Mouse (Mus musculus): ENCODE data around the gene Otud7a.
A peak's percentile ranks its signal among the peaks of the same experiment; 100 is the strongest.

Otud7a gene

GRCm38 (mm10) chr7:63558918-63559317 lies 114.4 kb downstream of the Otud7a start:
- DNase-seq (ENCODE audit: low spot score in 2 of 2) = no peak

GRCm38 (mm10) chr7:63559679-63560078 lies 115.1 kb downstream of the Otud7a start:
- DNase-seq (ENCODE audit: low spot score in 2 of 2) = no peak

GRCm38 (mm10) chr7:63583310-63583709 lies 138.8 kb downstream of the Otud7a start:
- DNase-seq (ENCODE audit: low spot score in 2 of 2) = no peak

GRCm38 (mm10) chr7:63586184-63586870 lies 141.8 kb downstream of the Otud7a start:
- peak; percentile 38 for DNase-seq (ENCODE audit: low spot score in 2 of 2)

- DNase-seq (ENCODE audit: low spot score in 2 of 2) = peak in 1 of 2 experiments; percentile 12
Measured at GRCm38 (mm10) chr7:63590305-63590704, 145.8 kb downstream of the Otud7a start.

- DNase-seq (ENCODE audit: low spot score in 2 of 2) = peak in 1 of 2 experiments; percentile 19
Measured at GRCm38 (mm10) chr7:63591322-63591721, 146.8 kb downstream of the Otud7a start.

GRCm38 (mm10) chr7:63592061-63592460 lies 147.5 kb downstream of the Otud7a start:
- DNase-seq (ENCODE audit: low spot score in 2 of 2) = peak in 1 of 2 experiments; percentile 4

GRCm38 (mm10) chr7:63604827-63605226 lies 160.3 kb downstream of the Otud7a start:
- DNase-seq (ENCODE audit: low spot score in 2 of 2) = peak in 1 of 2 experiments; percentile 8

GRCm38 (mm10) chr7:63617018-63617417 lies 172.5 kb downstream of the Otud7a start:
- peak in 1 of 2 experiments; percentile 14 for DNase-seq (ENCODE audit: low spot score in 2 of 2)

GRCm38 (mm10) chr7:63620776-63621340 lies 176.3 kb downstream of the Otud7a start:
- peak in 1 of 2 experiments; percentile 29 for DNase-seq (ENCODE audit: low spot score in 2 of 2)

- no peak for DNase-seq (ENCODE audit: low spot score in 2 of 2)
Measured at GRCm38 (mm10) chr7:63637651-63638050, 193.1 kb downstream of the Otud7a start.

GRCm38 (mm10) chr7:63644002-63644401 lies 199.5 kb downstream of the Otud7a start:
- no peak for DNase-seq (ENCODE audit: low spot score in 2 of 2)

GRCm38 (mm10) chr7:63647136-63647535 lies 202.6 kb downstream of the Otud7a start:
- DNase-seq (ENCODE audit: low spot score in 2 of 2) = peak in 1 of 2 experiments; percentile 16

GRCm38 (mm10) chr7:63660261-63660660 lies 215.7 kb downstream of the Otud7a start:
- DNase-seq (ENCODE audit: low spot score in 2 of 2) = no peak

GRCm38 (mm10) chr7:63662757-63663156 lies 218.2 kb downstream of the Otud7a start:
- no peak for DNase-seq (ENCODE audit: low spot score in 2 of 2)

GRCm38 (mm10) chr7:63665496-63665895 lies 220.9 kb downstream of the Otud7a start:
- peak; percentile 47 to 60 for DNase-seq (ENCODE audit: low spot score in 2 of 2)

- peak; percentile 53 to 67 for DNase-seq (ENCODE audit: low spot score in 2 of 2)
Measured at GRCm38 (mm10) chr7:63667986-63668741, 223.6 kb downstream of the Otud7a start.

- peak; percentile 63 to 66 for DNase-seq (ENCODE audit: low spot score in 2 of 2)
Measured at GRCm38 (mm10) chr7:63668951-63669350, 224.4 kb downstream of the Otud7a start.

- peak in 1 of 2 experiments; percentile 15 for DNase-seq (ENCODE audit: low spot score in 2 of 2)
Measured at GRCm38 (mm10) chr7:63670911-63671310, 226.4 kb downstream of the Otud7a start.

- DNase-seq (ENCODE audit: low spot score in 2 of 2) = peak; percentile 91 to 93
Measured at GRCm38 (mm10) chr7:63671904-63672303, 227.4 kb downstream of the Otud7a start.

GRCm38 (mm10) chr7:63676631-63677030 lies 232.1 kb downstream of the Otud7a start:
- peak in 1 of 2 experiments; percentile 55 for DNase-seq (ENCODE audit: low spot score in 2 of 2)

GRCm38 (mm10) chr7:63677149-63677548 lies 232.6 kb downstream of the Otud7a start:
- DNase-seq (ENCODE audit: low spot score in 2 of 2) = peak in 1 of 2 experiments; percentile 18
